ENCODE assay signal across 11 mouse cellular contexts in the genomic region with DNA sequence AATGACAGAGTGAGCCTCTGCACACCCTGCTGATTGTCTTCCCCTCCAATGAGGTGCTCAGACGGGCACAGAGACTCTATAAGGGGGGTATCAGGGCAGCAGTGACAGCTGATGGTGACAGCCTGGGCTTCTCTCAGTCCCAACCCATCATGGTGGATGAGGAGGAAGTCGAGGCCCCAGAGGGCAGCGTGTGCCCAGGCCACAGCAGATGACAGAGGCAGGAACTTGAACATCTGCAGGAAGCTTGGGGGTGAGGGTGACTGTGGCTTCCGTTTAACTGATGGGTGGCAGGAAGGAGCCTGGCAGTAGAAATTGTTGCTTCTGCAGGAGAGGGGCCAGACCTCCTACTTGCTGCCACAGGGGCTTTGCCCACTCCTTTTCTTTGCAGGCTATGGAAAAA. TPM values are rescaled to one million over a fixed set of nuclear protein-coding genes. Genes with fewer than 3 reads are reported as not detected.
DNase-seq lines count a peak whose midpoint lies in the region; ATAC-seq and TF ChIP-seq lines count a peak whose summit lies in the region.
"Had no signal": no experiment of that assay in that cellular context is flagged by ENCODE, and none has a peak within 500 bp of the region (broad histone marks: within the 10 kb centered on the region; RNA-seq: fewer than 3 reads in every experiment).

No protein-coding gene starts in this region.

- 2% methylated on average over 4 of the region's 4 CpGs for WGBS in liver, embryonic 14.5 days (ENCODE audit: insufficient replicate concordance)

- TF ChIP-seq EP300 in liver, embryonic 14.5 days (IDR thresholded peaks at IDR 0.05; ENCODE audit: low read depth), result no peak

- peak; percentile 85 for ATAC-seq in CD4-positive, CD25-positive, alpha-beta regulatory T cell, adult 4 months
- ATAC-seq in liver, embryonic 14.5 days (ENCODE audit: insufficient read depth), result peak; percentile 61

- no peaks in the 10 kb centered on the region for H3K36me3 ChIP-seq in liver, embryonic 14.5 days (replicated peaks; ENCODE audit: control insufficient read depth, insufficient read depth, low read depth)
- H3K36me3 ChIP-seq: limb, embryonic 10.5 days had no signal

- H3K4me2 ChIP-seq in liver, embryonic 14.5 days (ENCODE audit: low read depth), result 0 out of 2 replicates have a peak overlapping the region, but pooled peaks have one; percentile 15

- no peaks in the 10 kb centered on the region for H3K4me1 ChIP-seq in liver, embryonic 14.5 days (replicated peaks; ENCODE audit: control insufficient read depth in 2 of 2, insufficient read depth in 2 of 2, low read length in 1 of 2)

- no peak overlapping the region for H3K9ac ChIP-seq in liver, embryonic 14.5 days (replicated peaks)

- no peaks in the 10 kb centered on the region for H3K9me3 ChIP-seq in liver, embryonic 14.5 days (ENCODE audit: control insufficient read depth, low read length)
- H3K9me3 ChIP-seq: limb, embryonic 10.5 days had no signal

- H3K27ac ChIP-seq in liver, embryonic 14.5 days, result no peak overlapping the region
- H3K27ac ChIP-seq: limb, embryonic 10.5 days had no signal

- no peak for TF ChIP-seq CTCF in liver, embryonic 14.5 days (IDR thresholded peaks at IDR 0.05; ENCODE audit: low read depth)

- H3K27me3 ChIP-seq in liver, embryonic 14.5 days (ENCODE audit: control insufficient read depth, insufficient read depth, low read length), result no peaks in the 10 kb centered on the region

- peak; percentile 33 for DNase-seq in gastrocnemius, postnatal 25 days
- DNase-seq in gastrocnemius, postnatal 4 days (ENCODE audit: low spot score in 2 of 2), result no peak
- DNase-seq in liver, embryonic 14.5 days (ENCODE audit: low read depth in 3 of 3, low spot score in 3 of 3), result no peak
- peak; percentile 63 to 76 for DNase-seq in spleen, adult 18-20 months
- no peak for DNase-seq in cerebellum, postnatal 10 days
- DNase-seq in left cerebral cortex, adult 8-10 months (ENCODE audit: low spot score in 2 of 2), result no peak
- no peak for DNase-seq in left cerebral cortex, adult 9 months (ENCODE audit: low spot score in 2 of 2)

- H3K4me3 ChIP-seq in liver, embryonic 14.5 days (ENCODE audit: insufficient read depth in 1 of 2, low read depth in 2 of 2, low read length in 2 of 2), result peak overlapping the region in 1 of 2 experiments; percentile 11; a peak in 1 of 4 replicates
- H3K4me3 ChIP-seq: limb, embryonic 10.5 days; myocyte had no signal

RNA-seq across cellular contexts. Expression of a gene that starts 27.1 kb away (rescaled TPM):
- under 1 TPM; 0.15 to 0.27 TPM for total RNA-seq in gastrocnemius, postnatal 25 days (2021)
- 1 to 10 TPM; 1.0 to 1.7 TPM for total RNA-seq in gastrocnemius, postnatal 4 days (2021)
- 100 to 1,000 TPM in 1 of 2 experiments, 10 to 100 TPM in 1; 99.5 to 157 TPM for polyA plus RNA-seq in CD4-positive, CD25-positive, alpha-beta regulatory T cell, adult 4 months (2017; shearing (Covaris generic))
- 1.0 and 1.2 TPM in 2 replicates for polyA plus RNA-seq in liver, embryonic 14.5 days (2012; rRNA removed)
- 0.38 and 0.48 TPM in 2 replicates for polyA plus RNA-seq in liver, embryonic 14.5 days (2014; fragmentation: Nextera tagmentation; extraction: Ambion mirVana)
- total RNA-seq in left cerebral cortex, adult 8-10 months (2022), result 1 to 10 TPM; 1.3 to 2.9 (median 2.1) TPM
- polyA plus RNA-seq: heart, embryonic 14.5 days had no signal

Comparison
In these comparisons a context has a peak if more than half of its experiments do, and no peak if none do; other contexts are left out.
1. DNase-seq: peak in gastrocnemius, postnatal 25 days (single experiment) and spleen, adult 18-20 months (2 of 2); none in gastrocnemius, postnatal 4 days (0 of 2), liver, embryonic 14.5 days (0 of 3), cerebellum, postnatal 10 days (0 of 2), left cerebral cortex, adult 8-10 months (0 of 2) and left cerebral cortex, adult 9 months (0 of 2).